Mouse (Mus musculus) embryonic fibroblast, embryonic 13.5 days (primary cell): ENCODE measurements around the gene Snrnp35. TPM values are rescaled to one million over a fixed set of nuclear protein-coding genes. Genes with fewer than 3 reads are reported as not detected.
A peak's percentile ranks its signal among the peaks of the same experiment; 100 is the strongest.

Experiments
- H3K27ac ChIP-seq: 2 replicates; pipeline ENCODE4 v1.5.1; 2012; ENCODE audit warnings: low read length, control low read depth, inconsistent platforms; ENCODE audit not compliant: insufficient read depth
- H3K4me1 ChIP-seq: 2 replicates; pipeline ENCODE4 v1.6.1; 2011; ENCODE audit warnings: low read length; ENCODE audit not compliant: control insufficient read depth, insufficient read depth
- H3K4me3 ChIP-seq: 2 replicates; pipeline ENCODE4 v1.5.1; 2011; ENCODE audit warnings: mild to moderate bottlenecking, control low read depth, low read length; ENCODE audit not compliant: insufficient read depth
- CTCF ChIP-seq: IDR thresholded peaks from 2 replicates; pipeline ENCODE4 v1.5.1; 2011; ENCODE audit warnings: mild to moderate bottlenecking, control low read depth, low read length, moderate library complexity, borderline replicate concordance; ENCODE audit not compliant: insufficient read depth
- POLR2A ChIP-seq: IDR thresholded peaks from 2 replicates; pipeline ENCODE4 v1.6.1; 2011; ENCODE audit warnings: low read depth, mild to moderate bottlenecking, control low read depth, low read length, moderate library complexity
- polyA plus RNA-seq: library from polyadenylated mRNA; stranded (reverse); fragments of >200 nt; gene quantifications from 2 replicates; pipeline ENCODE4 v1.2.4, GENCODE M21; 2011; ENCODE audit warnings: low read depth; ENCODE audit not compliant: missing spikeins, insufficient read length

Snrnp35 gene
- 11.1 and 12.1 TPM in 2 replicates for polyA plus RNA-seq

DNA sequence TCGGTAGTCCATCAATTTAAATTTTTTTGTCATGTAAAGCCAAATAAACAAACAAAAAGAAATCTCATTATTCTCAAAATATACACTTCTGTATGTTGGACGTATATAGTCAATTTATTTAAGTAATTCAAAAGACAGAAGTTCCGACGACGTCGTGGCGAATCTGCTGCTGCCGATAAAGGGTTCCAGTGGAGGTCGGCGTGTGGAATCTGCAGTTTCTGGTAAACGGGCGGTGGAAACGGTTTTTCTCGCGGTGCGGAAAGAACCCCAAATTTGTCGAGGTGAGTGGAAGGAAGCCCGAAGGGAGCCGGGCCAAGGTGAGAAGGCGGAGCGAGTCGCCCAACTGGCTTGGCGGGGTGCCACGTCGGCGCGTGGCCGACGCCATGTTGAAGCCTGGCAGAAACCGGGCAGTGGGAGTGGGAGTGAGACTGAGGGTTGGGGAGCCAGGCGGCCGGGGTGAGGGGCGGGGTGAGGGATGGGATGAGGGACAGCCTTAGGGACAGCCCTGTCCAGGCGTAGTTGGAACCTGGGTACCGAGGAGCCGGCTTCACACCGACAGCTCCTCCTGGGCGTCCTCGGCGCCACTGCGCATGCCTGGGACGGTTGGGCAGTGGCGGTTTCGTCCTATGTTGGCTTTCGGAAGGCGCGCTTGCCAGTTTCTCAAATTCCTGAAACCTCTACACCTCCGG lies at the start of gene Snrnp35:
TSS of gene Snrnp35 (plus strand) at position 169 of the 689 bp plus-strand sequence.
- TF ChIP-seq CTCF = no peak
- peak; percentile 91 for TF ChIP-seq POLR2A
- Histone ChIP-seq H3K27ac (peak within 1 kb of the TSS; percentile 91), H3K4me1 (no peaks in the 10 kb centered on the region), H3K4me3 (peak within 1 kb of the TSS; percentile 86)

DNA sequence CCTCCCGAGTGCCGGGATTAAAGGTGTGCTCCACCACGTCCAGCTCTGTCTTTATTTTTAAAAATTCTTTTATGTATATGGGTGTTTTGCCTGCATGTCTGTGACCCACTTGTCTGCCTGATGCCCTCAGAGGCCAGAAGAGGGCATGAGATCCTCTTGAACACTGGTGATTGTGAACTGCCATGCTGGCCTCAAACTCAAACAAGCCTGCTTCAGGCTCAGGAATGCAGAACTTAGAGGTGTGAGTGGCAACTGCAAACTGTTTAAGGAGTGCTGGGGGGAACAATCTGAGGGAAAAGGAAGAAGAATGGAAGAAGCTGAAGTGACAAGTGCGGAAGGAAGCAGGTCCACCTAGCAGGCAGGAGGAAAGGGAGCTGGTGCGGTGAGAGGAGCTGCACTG lies 44.7 kb upstream of the Snrnp35 start:
- H3K27ac ChIP-seq = no peak overlapping the region

DNA sequence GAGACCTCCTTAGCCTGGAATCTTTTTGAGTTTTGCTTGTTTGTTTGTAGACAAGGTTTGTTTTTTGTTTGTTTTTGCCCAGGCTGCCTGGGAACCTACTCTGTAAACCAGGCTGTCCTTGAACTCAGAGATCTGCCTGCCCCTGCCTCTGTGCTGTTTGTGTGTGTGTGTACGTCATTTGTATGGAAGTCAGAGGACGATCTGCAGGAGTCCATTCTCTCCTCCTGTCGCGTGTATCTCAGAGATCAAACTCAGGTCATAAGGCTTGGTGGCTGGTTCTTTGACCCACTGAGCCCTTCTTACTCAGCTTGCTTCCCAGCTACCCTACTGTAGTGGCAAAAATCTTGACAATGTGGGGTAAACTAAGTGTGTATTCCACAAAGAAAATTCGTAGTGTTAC lies 44.2 kb upstream of the Snrnp35 start:
- H3K27ac ChIP-seq = no peak overlapping the region
- H3K4me3 ChIP-seq = no peak overlapping the region
- TF ChIP-seq CTCF (no peak), POLR2A (no peak; the same call in 1 of the 2 replicates)
- H3K4me1 ChIP-seq = peaks cover 3% of the 10 kb centered on the region; the same call in 1 of the 2 replicates

More for the DNA sequence above, 44.7 kb upstream of the Snrnp35 start:
- Histone ChIP-seq H3K4me3 (no peak overlapping the region), H3K4me1 (peaks cover 3% of the 10 kb centered on the region; the same call in 1 of the 2 replicates)
- no peak for TF ChIP-seq CTCF
- no peak for TF ChIP-seq POLR2A

DNA sequence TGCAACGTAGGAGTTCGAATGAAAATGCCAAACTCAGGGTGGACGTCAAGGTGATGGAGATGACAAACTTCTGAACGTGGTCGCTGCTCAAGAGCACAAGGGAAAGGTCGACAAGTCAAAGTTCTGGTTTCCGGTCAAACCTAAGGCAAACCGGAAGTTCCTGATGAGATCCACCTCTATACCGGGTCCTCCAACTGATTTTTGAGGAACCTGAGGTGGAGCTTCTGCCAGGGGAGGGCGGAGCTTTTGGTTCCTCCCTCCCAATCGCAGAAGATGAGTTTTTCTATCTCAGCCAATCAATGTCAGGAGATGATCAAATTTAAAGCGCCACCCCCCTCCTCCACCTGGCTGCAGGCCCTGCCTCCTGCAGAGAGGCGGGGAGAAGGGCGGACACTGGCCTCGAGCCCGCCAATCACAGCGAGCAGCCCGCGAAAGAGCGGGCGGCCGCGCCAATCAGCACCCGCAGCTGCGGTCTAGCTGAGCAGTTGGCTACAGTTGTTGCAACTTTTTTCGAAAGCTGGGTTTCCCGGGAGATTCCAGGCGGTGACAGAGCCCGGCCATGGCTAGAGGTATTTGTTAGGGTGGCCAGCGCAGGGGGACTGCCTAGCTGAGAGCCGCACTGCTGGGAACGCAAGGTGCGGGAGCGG lies 43.4 kb upstream of the Snrnp35 start, which contains the start of gene Kmt5a:
TSS of gene Kmt5a (plus strand) at position 484 of the 647 bp plus-strand sequence.
- Histone ChIP-seq H3K27ac (peak within 1 kb of the TSS; percentile 73), H3K4me3 (peak within 1 kb of the TSS; percentile 75), H3K4me1 (peaks cover 3% of the 10 kb centered on the region; the same call in 1 of the 2 replicates)
- TF ChIP-seq POLR2A = peak; percentile 78
- no peak for TF ChIP-seq CTCF

DNA sequence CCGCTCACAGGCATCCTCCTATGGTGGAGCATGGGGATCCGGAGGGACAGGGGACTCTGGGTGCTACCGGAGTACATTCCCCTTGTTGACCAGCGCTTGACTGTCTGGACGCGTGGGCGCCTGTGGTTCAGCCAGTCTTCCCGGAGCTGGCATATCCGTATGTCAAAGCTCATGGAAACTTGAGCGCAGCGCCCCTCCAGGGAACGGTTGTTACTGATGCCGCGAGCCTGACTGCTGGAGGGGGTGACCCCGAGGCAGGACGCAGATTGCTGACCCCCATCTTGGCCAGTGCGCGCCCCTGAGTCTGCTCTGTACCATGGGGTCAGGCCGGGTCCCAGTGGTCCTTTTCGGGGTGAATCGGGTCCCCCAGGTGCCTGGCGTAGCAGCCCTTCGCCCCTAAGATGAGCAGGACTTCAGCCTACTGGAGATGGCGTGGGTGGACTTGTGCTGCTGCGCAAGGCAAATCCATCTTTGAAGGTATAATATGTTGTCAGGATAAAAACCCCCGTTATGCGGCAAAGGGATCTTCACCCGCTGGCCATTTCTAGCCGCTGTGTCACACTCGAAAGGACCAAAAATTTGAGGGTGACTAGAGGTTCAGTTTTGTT lies 42.7 kb upstream of the Snrnp35 start:
- H3K27ac ChIP-seq = peak overlapping the region; percentile 73
- peak overlapping the region; percentile 75 for H3K4me3 ChIP-seq
- H3K4me1 ChIP-seq = peaks cover 3% of the 10 kb centered on the region; the same call in 1 of the 2 replicates
- TF ChIP-seq CTCF (peak; percentile 27; the same call in 1 of the 2 replicates), POLR2A (no peak)

DNA sequence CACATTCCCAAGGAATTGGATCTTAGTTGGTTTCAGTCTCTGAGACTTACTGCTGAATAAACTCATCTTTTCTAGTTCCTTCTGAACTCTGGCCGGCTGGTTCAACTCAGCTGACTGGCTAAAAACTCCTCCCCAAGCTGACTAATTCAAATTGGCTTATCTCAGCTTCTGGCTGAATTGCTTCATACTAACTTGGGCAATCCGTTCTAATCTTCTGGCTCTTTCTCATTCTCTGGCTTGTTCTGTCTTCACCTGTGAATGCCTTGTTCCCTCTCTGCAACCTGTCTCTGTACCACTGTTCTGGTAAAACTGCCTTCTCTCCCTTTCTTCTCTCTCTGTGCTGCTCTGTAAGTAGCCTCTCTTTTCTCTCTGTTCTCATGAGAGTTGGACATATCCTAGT lies 40.3 kb upstream of the Snrnp35 start:
- TF ChIP-seq POLR2A (no peak), CTCF (no peak)
- H3K4me1 ChIP-seq = peaks cover 10% of the 10 kb centered on the region; the same call in 1 of the 2 replicates
- no peak overlapping the region for H3K27ac ChIP-seq
- H3K4me3 ChIP-seq = no peak overlapping the region

DNA sequence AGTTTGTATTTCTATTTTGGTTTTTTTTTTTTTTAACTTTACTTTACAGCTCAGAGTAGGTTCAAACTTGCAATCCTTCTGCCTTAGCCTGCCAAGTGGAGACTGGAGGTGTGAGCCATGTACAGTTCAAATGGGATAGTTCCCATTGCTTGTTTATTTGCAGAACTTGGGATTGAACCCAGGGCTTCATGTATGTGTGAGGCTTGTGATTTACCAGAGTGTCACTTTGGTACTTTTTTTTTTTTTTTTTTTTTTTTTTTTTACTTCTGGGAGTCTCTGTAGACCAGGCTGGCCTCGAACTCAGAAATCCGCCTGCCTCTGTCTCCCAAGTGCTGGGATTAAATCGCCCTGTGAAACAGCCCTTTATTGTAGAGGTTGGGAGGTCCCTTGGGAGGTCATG lies 38.7 kb upstream of the Snrnp35 start:
- no peak for TF ChIP-seq CTCF
- H3K4me3 ChIP-seq = no peak overlapping the region
- H3K4me1 ChIP-seq = peaks cover 13% of the 10 kb centered on the region; the same call in 1 of the 2 replicates
- H3K27ac ChIP-seq = peak overlapping the region; percentile 84; the same call in 1 of the 2 replicates

DNA sequence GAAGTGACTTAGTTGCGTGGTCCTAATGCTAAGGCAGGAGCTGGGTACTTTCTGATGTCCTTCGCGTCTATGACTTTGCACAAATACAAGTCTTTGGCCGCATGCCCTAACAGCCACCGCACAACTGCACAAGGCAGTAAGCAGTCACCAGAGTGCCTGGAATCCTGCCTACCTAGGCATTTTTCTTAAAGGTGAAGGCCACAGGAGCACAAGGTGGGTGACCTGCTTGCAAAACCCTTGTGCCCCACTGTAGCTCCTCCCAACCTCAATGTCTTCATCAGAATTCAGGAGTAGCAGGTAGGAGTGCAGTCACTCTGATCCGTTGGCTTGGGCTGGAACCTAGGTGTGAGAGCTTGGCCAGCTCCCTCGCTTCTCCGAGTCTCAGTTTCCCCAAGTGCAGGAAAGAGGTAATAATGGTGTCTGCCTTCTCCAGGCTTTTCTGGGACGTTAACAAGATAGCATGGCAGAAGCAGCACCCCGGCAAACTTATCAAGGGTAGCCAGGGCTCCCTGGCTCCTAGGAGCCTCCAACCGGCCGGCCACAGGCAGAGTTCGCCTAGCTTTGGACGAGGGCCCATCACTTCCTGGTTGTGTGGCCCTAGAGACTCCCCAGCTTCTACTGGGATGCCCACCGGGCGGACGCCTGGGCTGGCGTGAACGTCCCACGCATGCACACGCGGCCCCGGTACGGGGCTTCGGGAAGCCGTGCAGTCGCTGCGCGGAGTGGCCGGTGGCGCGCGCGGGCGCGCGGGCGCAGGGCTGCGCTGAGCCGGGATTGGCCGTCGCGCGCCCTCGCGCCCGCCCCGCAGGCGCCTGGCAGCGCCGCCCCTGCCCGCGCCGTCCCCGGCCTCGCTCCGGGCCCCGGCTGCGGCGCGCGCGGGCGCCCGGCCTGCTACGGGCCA lies 38.0 kb upstream of the Snrnp35 start:
- peaks cover 15% of the 10 kb centered on the region; the same call in 1 of the 2 replicates for H3K4me1 ChIP-seq
- no peak for TF ChIP-seq CTCF
- peak; percentile 82 for TF ChIP-seq POLR2A
- H3K4me3 ChIP-seq = peak overlapping the region; percentile 78
- H3K27ac ChIP-seq = peak overlapping the region; percentile 84
